Mouse (Mus musculus): ENCODE data around the gene Adam1b.

Adam1b gene

GRCm38 (mm10) chr5:121500719-121501118 lies 2.5 kb downstream of the Adam1b start:
- in situ Hi-C loops (cut with MboI), result no loop called here

- in situ Hi-C loops (cut with MboI), result no loop called here
Observed at GRCm38 (mm10) chr5:121493305-121493704, 9.9 kb downstream of the Adam1b start.

- in situ Hi-C loops (cut with MboI), result no loop called here
Observed at GRCm38 (mm10) chr5:121484801-121485200, 18.4 kb downstream of the Adam1b start.

DNA sequence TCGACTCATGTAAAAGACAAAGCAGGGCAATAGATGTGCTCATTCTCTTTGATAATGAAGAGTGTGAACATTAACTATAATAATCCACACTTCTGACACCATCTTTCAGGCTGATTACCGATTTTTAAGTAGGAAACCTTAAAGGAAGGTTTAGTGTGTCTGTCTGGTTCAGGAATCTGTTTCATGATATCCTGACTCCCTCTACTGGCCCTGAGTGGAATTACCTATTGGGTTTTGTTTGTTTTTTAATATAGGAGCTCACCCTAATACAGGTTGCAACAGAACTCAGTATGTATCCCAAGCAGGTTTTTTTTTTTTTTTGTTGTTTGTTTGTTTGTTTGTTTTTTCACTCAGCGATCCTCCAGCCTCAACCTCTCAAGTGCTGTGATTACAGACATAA lies 25.6 kb downstream of the Adam1b start:
- in situ Hi-C loops (cut with MboI), result loop anchor here (5.0 kb wide), 1 partner anchor 35 kb away; no protein-coding TSS in a partner anchor

GRCm38 (mm10) chr5:121476040-121476439 lies 27.2 kb downstream of the Adam1b start:
- in situ Hi-C loops (cut with MboI), result loop anchor here (5.0 kb wide), 1 partner anchor 34 kb away; no protein-coding TSS in a partner anchor

DNA sequence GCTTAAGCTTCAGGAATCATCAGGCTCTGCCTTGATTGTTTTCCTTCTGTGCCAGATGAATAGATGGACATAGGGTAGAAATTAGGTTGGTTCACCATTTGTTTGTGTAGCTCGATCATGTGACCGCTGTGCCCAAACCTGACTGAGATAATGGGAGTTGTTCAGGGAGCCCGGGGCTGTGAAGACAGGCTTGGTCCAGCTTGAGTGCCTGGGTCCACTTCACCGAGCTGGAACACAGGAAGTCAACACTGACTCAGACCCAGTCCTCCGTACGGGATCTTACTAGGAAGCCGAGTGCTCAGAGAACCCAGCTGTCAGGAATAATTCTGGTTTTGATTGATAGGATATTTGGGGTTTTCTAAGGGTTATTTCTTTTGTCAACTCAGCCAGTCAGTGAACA lies 28.6 kb downstream of the Adam1b start:
- in situ Hi-C loops (cut with MboI), result loop anchor here (5.0 kb wide), 1 partner anchor 32 kb away; no protein-coding TSS in a partner anchor

- in situ Hi-C loops (cut with MboI), result no loop called here
Observed at GRCm38 (mm10) chr5:121472411-121472810, 30.8 kb downstream of the Adam1b start.

GRCm38 (mm10) chr5:121469566-121469965 lies 33.7 kb downstream of the Adam1b start:
- in situ Hi-C loops (cut with MboI), result no loop called here

GRCm38 (mm10) chr5:121463601-121464250 lies 39.5 kb downstream of the Adam1b start:
- in situ Hi-C loops (cut with MboI), result no loop called here

DNA sequence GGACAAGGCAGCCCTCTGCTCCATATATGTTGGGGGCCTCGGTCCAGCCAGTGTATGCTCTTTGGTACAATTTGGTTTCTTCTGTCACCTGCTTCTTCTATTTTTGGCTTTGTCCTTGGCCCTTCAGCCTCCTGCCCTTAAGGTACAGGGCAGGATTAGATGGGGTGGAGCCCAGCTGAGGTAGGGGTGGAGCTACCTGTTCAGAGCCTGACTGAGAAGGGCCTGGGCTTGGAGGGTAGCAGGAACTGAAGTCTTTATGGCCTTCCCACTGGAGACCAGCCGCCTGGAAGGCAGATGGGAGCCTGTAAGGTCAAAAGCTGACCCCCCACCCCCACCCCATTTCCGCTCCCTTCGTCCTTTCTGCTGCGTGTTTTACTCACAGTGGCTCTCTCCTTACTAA lies 40.3 kb downstream of the Adam1b start:
- in situ Hi-C loops (cut with MboI), result no loop called here

DNA sequence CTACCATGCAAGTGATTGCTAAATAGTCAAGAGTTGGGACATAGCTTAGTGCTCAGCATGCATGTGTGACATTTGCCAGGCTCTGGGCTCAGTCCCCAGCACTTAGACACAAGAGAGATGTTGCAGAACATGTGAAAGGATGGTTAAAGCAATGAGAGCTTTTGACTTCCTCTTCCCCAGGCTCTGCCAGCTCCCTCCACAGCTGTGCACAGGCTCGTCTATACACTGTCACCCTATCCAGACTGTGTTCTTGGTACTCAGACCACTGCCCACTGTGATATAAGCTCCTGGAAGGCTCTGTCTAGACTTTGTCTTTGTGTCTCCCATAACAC lies 41.1 kb downstream of the Adam1b start:
- in situ Hi-C loops (cut with MboI), result no loop called here

DNA sequence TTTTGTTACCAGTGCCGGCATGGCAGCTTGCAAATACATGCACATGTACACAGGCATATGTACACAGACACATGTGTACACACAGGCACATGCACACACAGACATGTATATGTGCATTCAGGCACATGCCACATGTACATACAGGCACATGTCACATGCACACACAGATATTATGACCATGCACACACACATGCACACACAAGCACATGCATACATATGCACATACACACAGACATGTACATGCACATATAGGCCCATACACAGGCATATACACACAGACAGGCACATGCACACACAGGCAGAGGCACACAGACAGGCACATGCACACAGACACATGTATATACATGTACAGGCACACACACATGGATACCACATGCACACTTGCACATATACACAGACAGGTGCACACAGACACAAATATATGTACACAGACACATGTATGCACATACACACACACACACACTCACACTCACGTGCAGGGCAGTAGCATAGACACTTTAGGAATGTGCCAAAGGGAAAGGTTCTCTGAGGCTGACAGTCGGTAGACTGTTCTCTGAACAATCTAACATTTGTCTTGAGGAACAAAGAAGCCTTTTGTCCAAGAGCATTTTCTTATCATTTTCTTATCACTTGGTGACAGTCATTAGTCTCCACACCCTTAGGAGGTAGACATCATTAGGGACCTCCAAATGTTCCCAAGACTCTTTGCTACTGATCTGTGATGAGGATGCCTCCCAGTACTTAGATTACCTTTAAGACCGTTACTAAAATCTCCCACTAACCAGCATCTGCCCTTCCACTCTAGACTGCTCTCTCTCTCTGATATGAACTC lies 41.7 kb downstream of the Adam1b start:
- in situ Hi-C loops (cut with MboI), result no loop called here

DNA sequence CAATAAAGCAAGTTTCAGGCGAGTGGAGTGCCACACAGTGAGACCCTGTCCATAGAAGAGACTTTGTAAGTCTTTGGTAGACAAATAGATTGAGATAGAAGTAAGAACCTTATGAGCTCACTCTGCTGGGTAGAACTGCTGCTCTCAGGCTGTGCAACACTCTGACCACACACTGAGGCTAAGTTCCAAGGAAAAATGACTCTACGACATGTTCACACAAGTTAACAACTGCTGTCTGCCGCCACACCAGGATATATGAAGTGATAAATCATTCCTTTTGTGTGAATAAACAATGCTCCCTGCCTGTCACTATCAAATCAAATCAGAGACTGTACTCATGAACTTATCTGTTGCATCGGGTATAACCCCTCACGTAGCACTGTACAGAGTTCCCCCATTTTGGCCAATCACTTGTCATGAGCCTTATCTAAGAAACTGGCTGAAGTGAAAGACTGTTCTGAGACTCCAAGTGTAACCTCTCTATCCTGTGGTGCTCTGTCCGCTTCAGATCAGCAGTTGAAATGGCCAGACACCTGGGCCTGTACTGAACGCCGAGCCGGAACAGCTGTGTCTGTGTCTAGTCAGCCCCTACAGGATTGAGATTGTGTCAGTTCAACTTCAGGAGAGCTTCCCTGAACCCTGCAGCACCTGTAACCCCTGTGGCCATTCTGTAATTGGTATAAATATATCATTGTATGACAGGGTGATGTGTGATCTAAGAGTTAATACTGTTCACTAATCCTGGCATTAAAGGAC lies 47.5 kb downstream of the Adam1b start:
- in situ Hi-C loops (cut with MboI), result no loop called here

- in situ Hi-C loops (cut with MboI), result no loop called here
Observed at GRCm38 (mm10) chr5:121454503-121454782, 48.8 kb downstream of the Adam1b start.

DNA sequence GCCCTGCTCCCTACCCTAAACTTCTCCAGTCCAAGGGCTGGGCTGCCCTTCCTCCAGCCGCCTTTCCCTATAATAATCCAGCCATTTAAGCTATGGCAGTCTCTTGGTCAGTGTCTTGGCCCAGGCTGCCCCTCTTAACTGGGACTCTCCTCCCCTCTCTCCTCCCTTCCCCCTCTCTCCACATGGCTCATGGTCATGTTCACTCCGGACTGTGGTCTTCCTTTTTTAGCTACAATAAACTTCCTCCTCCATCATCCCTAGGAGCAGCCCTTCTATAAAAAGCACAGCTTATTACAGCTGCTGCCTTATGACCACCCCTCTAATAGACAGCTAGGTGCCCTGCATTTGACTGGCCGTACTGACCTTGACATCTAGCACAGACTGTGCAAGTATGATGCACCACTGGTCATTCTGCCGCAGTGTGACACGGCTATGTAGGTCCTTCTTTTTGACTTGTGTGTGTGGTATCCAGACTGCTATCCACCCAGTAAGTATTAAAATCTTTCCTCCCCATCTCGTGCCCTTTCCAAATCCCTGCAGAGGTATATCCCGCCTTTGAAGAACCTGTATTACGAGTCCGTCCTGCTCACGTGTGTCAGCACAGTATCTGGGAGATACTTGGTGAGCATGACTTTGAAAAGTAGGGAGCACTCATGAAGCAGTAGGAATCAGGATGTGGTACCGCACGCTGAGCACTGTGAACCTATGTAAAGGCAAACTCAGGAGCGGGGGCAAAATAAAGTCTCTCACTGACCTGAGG lies 49.3 kb downstream of the Adam1b start:
- in situ Hi-C loops (cut with MboI), result no loop called here

DNA sequence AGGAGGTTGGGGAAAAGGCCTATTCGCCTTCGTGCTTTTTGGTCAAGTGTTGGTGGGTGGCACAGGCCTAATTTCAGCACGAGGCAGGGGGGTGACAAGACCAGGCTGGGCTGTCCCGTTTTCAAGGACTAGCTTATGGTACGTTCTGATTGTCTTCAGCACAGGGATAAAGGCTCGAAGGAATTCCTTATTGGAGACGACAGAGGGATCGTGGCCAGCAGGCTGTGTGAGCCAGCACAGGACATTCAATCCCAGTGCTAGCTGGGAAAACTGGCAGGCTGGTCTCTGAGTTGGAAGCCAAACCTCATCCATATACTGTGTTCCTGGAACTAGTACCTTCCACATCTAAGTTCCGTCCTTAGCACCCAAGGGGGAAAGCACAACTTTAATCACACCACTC lies 50.3 kb downstream of the Adam1b start:
- in situ Hi-C loops (cut with MboI), result no loop called here

DNA sequence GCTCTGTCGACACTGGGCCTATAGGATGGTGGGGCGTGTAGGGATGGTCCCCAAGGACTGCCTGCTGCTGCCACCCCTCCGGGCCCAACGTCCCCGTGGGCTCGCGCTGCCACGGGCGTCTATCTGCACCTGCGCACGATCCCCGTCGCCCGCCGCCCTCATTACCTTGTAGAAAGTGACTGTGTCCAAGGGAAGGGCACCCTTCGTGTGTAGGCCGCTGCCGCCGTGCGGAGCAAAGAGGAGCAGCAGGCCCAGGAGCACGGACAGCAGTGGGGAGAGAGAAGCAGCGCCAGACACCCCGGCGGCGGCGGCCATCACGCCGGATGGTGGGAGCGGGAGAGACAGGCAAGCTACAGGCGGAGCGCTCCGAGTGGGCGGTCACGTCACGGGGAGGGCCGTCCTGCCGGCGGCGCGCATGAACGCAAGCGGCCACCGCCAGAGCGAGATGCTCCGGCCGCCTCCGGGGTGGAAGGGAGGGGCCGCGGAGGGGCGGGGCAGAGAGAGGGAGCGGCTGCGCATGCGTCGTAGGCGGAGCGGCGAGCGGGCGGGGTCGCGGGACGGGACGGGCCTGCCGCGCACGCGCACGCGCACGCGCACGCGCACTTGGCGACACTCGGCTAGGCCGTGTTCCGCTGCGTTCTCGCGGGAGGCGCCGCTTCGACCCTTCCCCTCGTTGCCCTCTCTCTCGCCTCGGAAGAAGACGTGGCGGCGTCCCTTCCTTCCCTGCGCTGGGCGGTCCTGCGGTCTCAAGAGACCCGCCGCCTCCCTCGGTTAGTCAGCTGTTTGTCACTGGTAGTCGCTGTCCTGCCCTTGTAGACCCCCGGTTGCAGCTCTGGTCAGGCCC lies 51.0 kb downstream of the Adam1b start, which contains the start of gene Erp29:
Gene Erp29, minus strand, starts transcription at position 481 of the 844 bp plus-strand sequence.
- in situ Hi-C loops (cut with MboI), result no loop called here

DNA sequence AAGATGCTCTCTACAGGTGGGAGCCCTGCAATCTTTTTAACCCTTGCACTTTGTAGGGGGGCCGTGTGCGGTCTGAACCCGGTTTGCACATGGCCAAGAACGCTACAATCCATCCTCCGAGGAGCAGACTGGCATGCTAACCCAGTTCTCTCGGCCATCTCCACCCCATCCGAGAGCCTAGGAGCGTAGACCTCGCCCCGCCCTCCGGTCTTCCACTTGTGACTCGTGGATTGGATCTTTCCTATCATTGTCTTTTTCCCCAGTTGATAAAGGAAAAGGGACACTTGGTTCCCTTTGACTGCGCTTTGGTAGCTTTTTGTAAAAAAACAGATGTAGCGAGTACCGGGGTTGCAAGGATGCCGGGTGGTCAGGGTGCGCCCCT lies 51.6 kb downstream of the Adam1b start, which contains the start of gene Tmem116:
Gene Tmem116, plus strand, starts transcription at position 250 of the 382 bp plus-strand sequence.
- in situ Hi-C loops (cut with MboI), result no loop called here

- in situ Hi-C loops (cut with MboI), result no loop called here
Observed at GRCm38 (mm10) chr5:121451203-121451602, 52.0 kb downstream of the Adam1b start.

DNA sequence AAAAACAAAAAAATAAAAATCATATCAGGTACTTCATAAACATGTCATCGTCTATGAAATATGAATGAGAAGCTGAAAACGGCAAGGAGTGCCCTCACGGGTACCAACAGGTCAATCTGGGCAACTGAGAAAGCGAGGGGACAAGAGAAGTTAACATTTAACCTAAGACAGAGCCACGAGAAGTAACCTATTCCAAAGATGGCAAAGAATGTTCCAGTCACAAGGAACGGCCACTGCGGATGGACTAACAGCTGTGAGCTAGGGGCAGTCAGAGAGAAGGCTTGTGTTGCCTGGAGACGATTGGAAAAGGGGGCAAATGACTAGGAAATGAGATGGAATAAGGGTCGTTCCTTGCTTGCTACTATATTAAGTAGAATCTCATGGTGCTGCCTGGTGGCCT lies 52.8 kb downstream of the Adam1b start:
- in situ Hi-C loops (cut with MboI), result no loop called here

All from mature B cell (primary cell).